Mouse (Mus musculus) layer of hippocampus, postnatal 10 days (tissue): ENCODE measurements around the gene P2rx6. TPM values are rescaled to one million over a fixed set of nuclear protein-coding genes. Genes with fewer than 3 reads are reported as not detected.
"Not testable (repeated sequence)": the region's sequence is repeated elsewhere in the genome, so short reads cannot be mapped to it uniquely, and the experiment has no call there.

ENCODE experiments used
- DNase-seq, 2 experiments: peaks; one replicate each; pipeline ENCODE4 v3.0.0; 2021; ENCODE audit warnings: low spot score in 2 of 2
- total RNA-seq, 2 experiments: library from RNA; stranded (reverse); gene quantifications; 2 replicates each; pipeline ENCODE4 v1.2.3; 2021

The P2rx6 gene
- total RNA-seq, 2 experiments from 2014 or later, result 0.58 to 1.1 TPM

GRCm38 (mm10) chr16:17559396-17560027 lies 2.2 kb upstream of the P2rx6 start:
- no peak for DNase-seq

- peak; percentile 60 to 65 for DNase-seq
Measured at GRCm38 (mm10) chr16:17561128-17561750, 446 bp upstream of the P2rx6 start, which contains the start of gene Lrrc74b. Gene Lrrc74b (minus strand): TSS chr16:17561247.

- DNase-seq, result no peak
Measured at GRCm38 (mm10) chr16:17563580-17563979, 1.9 kb downstream of the P2rx6 start.

GRCm38 (mm10) chr16:17564221-17564620 lies 2.5 kb downstream of the P2rx6 start:
- DNase-seq, result no peak

GRCm38 (mm10) chr16:17564771-17565170 lies 3.1 kb downstream of the P2rx6 start:
- DNase-seq, result no peak

GRCm38 (mm10) chr16:17566186-17566585 lies 4.5 kb downstream of the P2rx6 start:
- DNase-seq, result no peak

- DNase-seq, result peak; percentile 71 to 78
Measured at GRCm38 (mm10) chr16:17575870-17576824, 14.5 kb downstream of the P2rx6 start.

GRCm38 (mm10) chr16:17576825-17577215 lies 15.1 kb downstream of the P2rx6 start:
- no peak for DNase-seq

- no peak for DNase-seq
Measured at GRCm38 (mm10) chr16:17583064-17583463, 21.4 kb downstream of the P2rx6 start, which contains the start of gene Slc7a4. Gene Slc7a4 (minus strand): TSS chr16:17583214.

GRCm38 (mm10) chr16:17584555-17584954 lies 22.9 kb downstream of the P2rx6 start:
- no peak for DNase-seq

- no peak for DNase-seq
Measured at GRCm38 (mm10) chr16:17590731-17591130, 29.0 kb downstream of the P2rx6 start.

- DNase-seq, result no peak
Measured at GRCm38 (mm10) chr16:17600944-17601562, 39.4 kb downstream of the P2rx6 start.

- DNase-seq, result no peak
Measured at GRCm38 (mm10) chr16:17604941-17605340, 43.3 kb downstream of the P2rx6 start.

- no peak for DNase-seq
Measured at GRCm38 (mm10) chr16:17605684-17606083, 44.0 kb downstream of the P2rx6 start.

GRCm38 (mm10) chr16:17611383-17611782 lies 49.7 kb downstream of the P2rx6 start:
- no peak for DNase-seq

GRCm38 (mm10) chr16:17614740-17615139 lies 53.1 kb downstream of the P2rx6 start:
- not testable (repeated sequence) for DNase-seq

- no peak for DNase-seq
Measured at GRCm38 (mm10) chr16:17616212-17616611, 54.5 kb downstream of the P2rx6 start.

- peak; percentile 46 to 65 for DNase-seq
Measured at GRCm38 (mm10) chr16:17617922-17618565, 56.4 kb downstream of the P2rx6 start.

GRCm38 (mm10) chr16:17619198-17620105 lies 57.8 kb downstream of the P2rx6 start, which contains the start of gene Smpd4:
Gene Smpd4 (plus strand): TSS chr16:17619354.
- peak; percentile 93 to 94 for DNase-seq

- no peak for DNase-seq
Measured at GRCm38 (mm10) chr16:17621936-17622335, 60.3 kb downstream of the P2rx6 start.
